Mouse (Mus musculus): ENCODE results near the gene Dynll2.

Dynll2 gene

DNA sequence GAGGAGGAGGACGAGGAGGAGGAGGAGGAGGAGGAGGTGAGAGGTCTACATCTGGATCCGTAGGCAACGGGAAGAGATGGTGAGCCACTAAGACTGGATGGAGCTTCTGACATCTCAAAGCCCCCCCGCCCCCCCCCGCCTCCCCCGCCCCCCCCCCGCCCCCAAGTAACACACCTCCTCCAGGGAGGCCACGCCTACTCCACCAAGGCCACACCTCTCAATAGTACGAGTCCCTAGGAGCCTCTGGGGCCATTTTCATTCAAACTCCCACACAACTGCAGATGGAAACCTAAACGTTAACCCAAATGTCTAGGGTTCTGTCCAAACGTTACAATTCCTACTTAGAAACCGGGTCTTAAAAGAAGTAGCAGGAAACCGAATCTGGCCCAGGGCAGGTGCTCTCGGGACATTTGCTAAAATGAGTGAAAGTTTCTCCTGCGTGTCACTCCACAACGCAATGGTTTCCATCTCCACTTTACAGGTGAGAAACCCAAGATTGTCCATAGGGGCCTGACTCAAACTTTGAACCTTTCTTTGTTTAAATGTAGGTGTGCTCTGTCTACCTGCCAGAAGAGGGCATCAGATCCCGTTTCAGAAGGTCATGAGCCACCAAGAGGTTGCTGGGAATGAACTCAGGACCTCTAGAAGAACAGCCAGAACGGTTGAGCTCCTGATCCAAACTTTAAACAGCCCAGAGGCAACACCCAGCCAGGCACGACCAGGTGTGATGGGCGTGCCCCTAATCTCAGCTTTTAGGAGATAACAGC lies 18.8 kb downstream of the Dynll2 start:
- CTCF ChIA-PET: interaction anchor here (0.6 to 2.2 kb wide), 85 partner anchors 7 to 1040 kb away, joined by 3 to 29 read pairs (median 4); partner anchors contain the start of genes Mrps23 (in 2 of the 4), Srsf1 (in 2 of the 4), Dynll2 (in 1 of the 4) and Vezf1 (in 1 of the 4)
- POLR2A ChIA-PET: interaction anchor here (0.6 to 7.9 kb wide), 44 partner anchors 9 to 284 kb away, joined by 3 to 100 read pairs (median 4); partner anchors contain the start of genes Srsf1 (in 3 of the 4), Dynll2 (in 2 of the 4), Mrps23 (in 1 of the 4) and Vezf1 (in 1 of the 4)

DNA sequence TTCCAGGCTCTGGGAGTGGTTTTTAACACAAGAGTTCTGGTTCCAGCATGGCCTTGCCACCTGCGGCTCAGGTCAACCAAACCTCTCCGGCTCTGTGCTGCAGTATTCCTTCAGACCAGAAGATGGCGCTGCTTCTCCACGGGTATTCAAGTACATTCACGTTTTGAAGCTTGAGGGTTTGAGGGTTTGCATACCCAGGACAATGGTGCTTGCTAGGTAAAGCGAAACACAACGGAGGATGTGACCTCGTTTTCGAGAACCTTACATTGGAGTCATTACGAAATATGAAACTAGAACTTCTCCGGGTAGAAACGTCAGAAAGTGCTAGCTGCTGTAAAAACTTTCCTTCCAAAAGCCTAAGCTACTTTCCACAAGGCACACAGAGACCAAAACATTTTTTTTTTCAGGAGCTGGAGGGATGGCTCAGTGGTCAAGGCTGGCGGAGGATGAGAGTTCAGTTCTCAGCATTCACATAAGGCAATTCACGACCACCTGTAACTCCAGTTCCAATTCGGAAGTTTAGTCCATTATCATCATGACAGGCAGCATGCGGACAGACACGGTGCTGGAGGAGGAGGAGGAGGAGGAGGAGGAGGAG lies 19.5 kb downstream of the Dynll2 start:
- CTCF ChIA-PET: interaction anchor here (0.6 to 2.2 kb wide), 87 partner anchors 8 to 1041 kb away, joined by 3 to 29 read pairs (median 4); partner anchors contain the start of genes Mrps23 (in 2 of the 4), Srsf1 (in 2 of the 4), Dynll2 (in 1 of the 4) and Mtmr4 (in 1 of the 4)
- POLR2A ChIA-PET: interaction anchor here (0.6 to 7.9 kb wide), 45 partner anchors 7 to 324 kb away, joined by 3 to 100 read pairs (median 4); partner anchors contain the start of genes Srsf1 (in 3 of the 4), Dynll2 (in 2 of the 4), Mrps23 (in 2 of the 4) and Vezf1 (in 1 of the 4)

DNA sequence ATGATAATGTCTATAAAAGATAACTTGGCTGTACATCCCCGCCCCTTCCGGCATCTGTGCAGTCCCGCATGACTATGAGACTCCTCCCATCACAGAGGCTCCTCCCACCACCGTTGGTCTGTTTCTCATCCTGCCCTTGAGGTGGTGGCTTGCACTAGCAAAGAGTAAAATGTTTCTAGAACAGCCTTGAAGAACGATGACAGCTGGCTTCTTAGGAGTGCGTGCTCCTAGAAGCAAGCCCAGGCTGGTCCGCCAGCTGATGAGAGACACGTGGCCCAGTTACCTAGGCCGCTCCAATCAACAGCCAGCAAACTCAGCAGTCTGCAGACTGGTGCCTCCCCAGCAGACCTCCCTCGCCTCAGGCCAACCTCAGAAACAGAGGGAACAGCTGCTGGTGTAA lies 21.1 kb downstream of the Dynll2 start:
- POLR2A ChIA-PET: interaction anchor here (0.5 to 7.9 kb wide), 19 partner anchors 8 to 236 kb away, joined by 3 to 100 read pairs (median 5); partner anchors contain the start of gene Srsf1 (in 2 of the 4)
- CTCF ChIA-PET: interaction anchor here in 2 of 4 experiments (0.6 to 1.8 kb wide), 12 partner anchors 8 to 315 kb away, joined by 3 to 11 read pairs (median 4); no protein-coding TSS in a partner anchor

DNA sequence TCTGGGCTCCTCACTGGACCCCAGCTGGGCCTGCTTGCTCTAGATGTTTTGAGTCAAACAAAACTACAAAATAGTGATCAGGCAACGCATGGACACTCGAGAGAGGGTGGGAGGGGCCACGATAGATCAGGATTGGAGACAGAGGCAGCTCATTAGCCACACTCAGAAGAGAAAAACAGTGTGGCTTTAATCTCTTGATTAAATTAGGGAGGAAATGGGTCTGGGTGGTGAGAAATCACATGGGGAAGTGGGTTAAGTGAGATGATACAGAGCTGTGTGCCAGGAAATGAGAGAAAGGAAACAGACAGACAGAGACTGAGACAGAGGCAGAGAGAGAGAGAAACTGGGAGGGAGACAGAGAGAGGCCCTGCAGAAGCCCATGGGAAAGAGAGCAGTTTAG lies 22.0 kb downstream of the Dynll2 start:
- POLR2A ChIA-PET: interaction anchor here in 3 of 4 experiments (0.9 to 7.9 kb wide), 7 partner anchors 9 to 90 kb away, joined by 3 to 100 read pairs (median 4); partner anchors contain the start of genes Dynll2 (in 1 of the 3) and Srsf1 (in 1 of the 3)
- CTCF ChIA-PET: interaction anchor here in 3 of 4 experiments (0.6 to 1.8 kb wide), 4 partner anchors 9 to 284 kb away, joined by 3 to 11 read pairs (median 6); no protein-coding TSS in a partner anchor

DNA sequence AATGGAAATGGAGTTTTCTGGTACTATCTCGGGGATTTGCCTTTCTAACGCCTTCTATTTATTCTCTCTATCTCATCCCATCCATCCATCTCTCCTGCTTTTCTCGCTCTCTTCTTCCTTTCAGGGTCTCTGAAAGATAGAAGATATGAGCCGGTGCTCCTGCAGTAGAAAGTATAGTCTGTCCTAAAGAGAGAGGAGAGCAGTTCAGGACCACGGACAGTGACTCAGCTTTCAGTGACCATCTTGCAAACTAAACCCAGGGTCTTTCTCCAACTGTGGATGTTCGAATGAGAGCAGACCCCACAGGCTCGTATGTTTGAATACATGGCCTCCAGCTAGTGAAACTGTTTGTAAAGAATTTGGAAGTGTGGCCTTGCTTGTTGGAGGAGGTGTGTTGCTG lies 30.3 kb downstream of the Dynll2 start:
- ChIA-PET CTCF (interaction anchor here in 1 of 4 experiments (0.7 to 0.9 kb wide), 2 partner anchors 11 to 313 kb away, joined by 3 to 4 read pairs; no protein-coding TSS in a partner anchor), POLR2A (interaction anchor here in 1 of 4 experiments (1.0 to 1.3 kb wide), 2 partner anchors 11 to 512 kb away, joined by 3 to 4 read pairs; no protein-coding TSS in a partner anchor)

DNA sequence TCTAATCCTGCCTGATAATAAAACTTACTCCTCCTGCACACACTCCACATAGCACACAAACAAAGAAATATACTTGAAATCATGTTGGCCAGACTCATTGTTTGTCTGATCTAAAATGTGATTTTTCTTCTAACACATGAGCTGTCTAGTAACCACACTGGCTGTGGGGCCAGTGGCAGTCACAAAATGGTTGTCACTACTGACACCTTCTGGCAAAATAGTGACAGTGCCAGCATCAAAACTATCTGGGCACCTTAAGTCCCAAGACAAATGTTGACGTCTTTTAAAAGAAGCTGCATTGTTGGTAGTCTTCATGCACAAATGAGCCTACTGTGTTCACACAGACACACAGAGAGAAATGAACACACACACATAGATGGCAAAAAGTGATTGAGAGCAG lies 32.2 kb downstream of the Dynll2 start:
- ChIA-PET POLR2A (interaction anchor here in 2 of 4 experiments (0.8 to 1.0 kb wide), 2 partner anchors 10 to 106 kb away, joined by 3 read pairs; no protein-coding TSS in a partner anchor), CTCF (interaction anchor here (0.6 to 1.2 kb wide), 23 partner anchors 11 to 1273 kb away, joined by 3 to 8 read pairs (median 4); no protein-coding TSS in a partner anchor)

DNA sequence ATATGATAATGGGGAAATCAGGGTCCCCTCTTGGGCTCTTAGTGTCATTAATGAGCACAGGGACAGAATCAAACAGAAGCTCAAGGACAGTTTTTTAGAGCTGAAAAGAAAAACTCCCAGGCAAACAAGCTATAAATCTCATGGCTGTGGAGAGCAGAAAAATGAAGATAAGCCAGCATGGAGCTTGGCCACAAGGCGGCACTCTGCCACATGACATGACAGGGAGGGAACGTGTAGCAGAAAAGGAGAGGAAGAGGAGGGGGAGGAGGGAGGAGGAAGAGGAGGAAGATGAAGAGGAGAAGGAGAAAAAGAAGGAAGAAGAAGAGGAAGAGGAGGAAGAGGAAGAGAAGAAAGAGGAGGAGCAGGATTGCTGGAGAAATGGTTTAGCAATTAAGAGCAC lies 37.3 kb downstream of the Dynll2 start:
- POLR2A ChIA-PET: interaction anchor here in 1 of 4 experiments (0.5 to 1.1 kb wide), 4 partner anchors 16 to 262 kb away, joined by 3 to 4 read pairs (median 4); no protein-coding TSS in a partner anchor

DNA sequence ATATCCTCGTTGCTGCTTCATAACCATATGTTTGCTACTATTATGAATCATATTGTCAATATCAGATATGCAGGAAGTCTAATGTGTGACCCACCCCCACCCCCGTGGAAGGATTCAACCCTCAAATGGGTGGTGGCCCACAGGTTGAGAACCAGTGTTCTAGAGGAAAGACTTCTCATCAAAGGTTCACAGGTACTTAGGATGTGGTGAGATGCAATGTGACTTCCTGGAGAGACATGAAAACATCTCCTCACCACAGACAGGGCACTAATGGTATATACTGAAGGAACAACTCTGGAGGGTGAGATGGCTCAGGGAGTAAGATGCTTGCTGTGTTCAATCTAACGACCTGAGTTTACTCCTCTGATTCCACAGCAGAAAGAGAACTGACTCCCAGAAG lies 51.9 kb downstream of the Dynll2 start:
- ChIA-PET CTCF (interaction anchor here in 1 of 4 experiments (0.7 kb wide), 1 partner anchor 14 kb away, joined by 3 read pairs; no protein-coding TSS in a partner anchor), POLR2A (no interaction called here)

More for the DNA sequence above, 37.3 kb downstream of the Dynll2 start:
- CTCF ChIA-PET: interaction anchor here (0.5 to 1.5 kb wide), 32 partner anchors 11 to 980 kb away, joined by 3 to 11 read pairs (median 4); partner anchors contain the start of gene Tspoap1 (in 1 of the 4)

DNA sequence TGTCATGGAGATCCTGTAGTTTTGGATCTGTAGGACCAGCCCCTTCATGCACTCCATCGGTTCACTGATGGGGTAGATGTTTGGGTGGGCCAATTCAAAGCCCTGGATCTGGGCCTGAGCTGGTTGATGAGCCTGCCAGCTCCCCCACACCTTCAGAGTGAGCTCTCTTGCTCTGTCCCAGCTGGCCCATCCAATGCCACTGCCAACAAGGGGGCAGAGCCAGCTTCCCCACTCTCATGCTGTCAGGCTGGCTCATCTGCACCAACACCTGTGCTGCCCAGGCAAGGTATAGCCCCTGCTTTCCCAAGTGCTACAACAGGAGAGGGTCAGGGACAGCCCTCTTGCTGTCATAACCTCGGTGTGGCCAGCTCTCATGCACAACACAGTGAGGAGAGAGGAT lies 53.6 kb downstream of the Dynll2 start:
- ChIA-PET POLR2A (interaction anchor here in 1 of 4 experiments (0.6 kb wide), 1 partner anchor 41 kb away, joined by 5 read pairs; no protein-coding TSS in a partner anchor), CTCF (interaction anchor here in 1 of 4 experiments (0.8 kb wide), 1 partner anchor 938 kb away, joined by 3 read pairs; no protein-coding TSS in a partner anchor)

DNA sequence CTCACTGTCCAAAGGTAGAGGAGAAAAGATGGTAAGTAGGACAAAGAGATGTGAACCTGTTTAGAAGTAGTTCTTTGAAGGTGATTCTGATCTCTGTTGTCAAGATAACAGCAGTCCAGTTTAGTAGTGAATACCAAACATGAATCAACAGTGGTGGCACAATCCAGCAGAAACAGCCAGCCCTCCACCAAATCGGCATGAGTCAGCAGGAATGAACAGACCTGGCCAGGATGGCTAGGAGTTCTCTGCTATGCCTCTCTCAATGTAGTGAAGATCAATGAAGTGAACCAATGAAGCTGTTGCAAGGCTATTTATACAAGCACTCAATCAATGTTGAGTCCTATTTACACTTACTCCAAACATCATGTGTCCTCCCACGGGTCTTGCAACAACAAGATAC lies 57.0 kb downstream of the Dynll2 start:
- CTCF ChIA-PET: interaction anchor here in 3 of 4 experiments (0.6 to 1.3 kb wide), 3 partner anchors 38 to 815 kb away, joined by 3 to 5 read pairs (median 3); no protein-coding TSS in a partner anchor

More for the DNA sequence above, 57.0 kb downstream of the Dynll2 start:
- POLR2A ChIA-PET: no interaction called here

All from embryonic stem cell, embryonic (primary cell).